Mouse (Mus musculus): ENCODE measurements around the gene Cfl1. TPM values are rescaled to one million over a fixed set of nuclear protein-coding genes. Genes with fewer than 3 reads are reported as not detected.
A peak's percentile ranks its signal among the peaks of the same experiment; 100 is the strongest.

Cfl1 gene
- polyA plus RNA-seq, 1 experiment from 2014 or later: 4,056 TPM

GRCm38 (mm10) chr19:5483386-5484359 is 6.6 kb upstream of the Cfl1 start:
- no peaks in the 10 kb centered on the region for H3K27me3 ChIP-seq (ENCODE audit: control insufficient read depth, insufficient read depth, low read length)
- no peak overlapping the region for H3K4me2 ChIP-seq (replicated peaks; ENCODE audit: low read depth, low read length)
- no peak overlapping the region for H3K4me3 ChIP-seq (ENCODE audit: low read depth, low read length)
- no peaks in the 10 kb centered on the region for H3K9me3 ChIP-seq (ENCODE audit: control insufficient read depth, low read length)
- 0 out of 2 replicates have a peak, but pooled peaks cover 5% of the 10 kb centered on the region for H3K36me3 ChIP-seq (ENCODE audit: control insufficient read depth, insufficient read depth, low read length)
- ATAC-seq (ENCODE audit: low FRiP score): no peak
- 93% methylated on average over 19 of the region's 19 CpGs for WGBS
- DNase-seq (ENCODE audit: low spot score): no peak
- no peak overlapping the region for H3K9ac ChIP-seq (ENCODE audit: low read depth, low read length)
- no peak overlapping the region for H3K27ac ChIP-seq (ENCODE audit: low read depth, low read length)
- H3K4me1 ChIP-seq (replicated peaks; ENCODE audit: control insufficient read depth, insufficient read depth, low read length): peaks cover 6% of the 10 kb centered on the region; the same call in 1 of the 2 replicates

DNA sequence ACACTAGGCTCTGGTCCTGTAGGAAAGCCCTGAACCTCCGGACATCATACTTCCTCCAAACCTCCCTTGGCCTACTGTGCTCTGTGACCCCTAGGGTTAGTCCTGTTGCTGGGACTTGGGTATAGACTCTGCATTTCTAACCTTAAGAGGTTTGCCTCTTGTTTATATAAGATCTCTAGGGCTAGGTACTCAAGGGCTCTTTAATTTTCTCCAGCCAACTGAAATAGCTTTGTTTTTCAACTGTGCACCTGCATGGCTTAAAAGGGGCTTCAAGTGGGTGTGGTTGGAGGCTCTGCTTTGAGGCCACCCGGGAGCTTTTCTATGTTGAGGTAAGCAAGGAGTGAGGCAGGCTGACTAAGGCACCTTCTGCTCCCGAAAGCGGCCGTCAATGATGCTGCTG is 5.8 kb upstream of the Cfl1 start:
- Histone ChIP-seq H3K4me1 (replicated peaks; ENCODE audit: control insufficient read depth, insufficient read depth, low read length) (peaks cover 6% of the 10 kb centered on the region; the same call in 1 of the 2 replicates), H3K27me3 (ENCODE audit: control insufficient read depth, insufficient read depth, low read length) (no peaks in the 10 kb centered on the region), H3K4me3 (ENCODE audit: low read depth, low read length) (no peak overlapping the region), H3K9ac (ENCODE audit: low read depth, low read length) (no peak overlapping the region), H3K36me3 (ENCODE audit: control insufficient read depth, insufficient read depth, low read length) (0 out of 2 replicates have a peak, but pooled peaks cover 5% of the 10 kb centered on the region), H3K27ac (ENCODE audit: low read depth, low read length) (no peak overlapping the region), H3K9me3 (ENCODE audit: control insufficient read depth, low read length) (no peaks in the 10 kb centered on the region), H3K4me2 (replicated peaks; ENCODE audit: low read depth, low read length) (no peak overlapping the region)
- no peak for DNase-seq (ENCODE audit: low spot score)
- ATAC-seq (ENCODE audit: low FRiP score): no peak
- WGBS: 93% methylated on average over 5 of the region's 5 CpGs

GRCm38 (mm10) chr19:5485371-5485770 is 4.9 kb upstream of the Cfl1 start:
- Histone ChIP-seq H3K36me3 (ENCODE audit: control insufficient read depth, insufficient read depth, low read length) (0 out of 2 replicates have a peak, but pooled peaks cover 5% of the 10 kb centered on the region), H3K9me3 (ENCODE audit: control insufficient read depth, low read length) (no peaks in the 10 kb centered on the region), H3K4me3 (ENCODE audit: low read depth, low read length) (no peak overlapping the region), H3K4me2 (replicated peaks; ENCODE audit: low read depth, low read length) (no peak overlapping the region), H3K4me1 (replicated peaks; ENCODE audit: control insufficient read depth, insufficient read depth, low read length) (peaks cover 6% of the 10 kb centered on the region; the same call in 1 of the 2 replicates), H3K9ac (ENCODE audit: low read depth, low read length) (no peak overlapping the region), H3K27ac (ENCODE audit: low read depth, low read length) (no peak overlapping the region), H3K27me3 (ENCODE audit: control insufficient read depth, insufficient read depth, low read length) (no peaks in the 10 kb centered on the region)
- ATAC-seq (ENCODE audit: low FRiP score) (no peak), DNase-seq (ENCODE audit: low spot score) (no peak)
- 98% methylated on average over 8 of the region's 8 CpGs for WGBS

DNA sequence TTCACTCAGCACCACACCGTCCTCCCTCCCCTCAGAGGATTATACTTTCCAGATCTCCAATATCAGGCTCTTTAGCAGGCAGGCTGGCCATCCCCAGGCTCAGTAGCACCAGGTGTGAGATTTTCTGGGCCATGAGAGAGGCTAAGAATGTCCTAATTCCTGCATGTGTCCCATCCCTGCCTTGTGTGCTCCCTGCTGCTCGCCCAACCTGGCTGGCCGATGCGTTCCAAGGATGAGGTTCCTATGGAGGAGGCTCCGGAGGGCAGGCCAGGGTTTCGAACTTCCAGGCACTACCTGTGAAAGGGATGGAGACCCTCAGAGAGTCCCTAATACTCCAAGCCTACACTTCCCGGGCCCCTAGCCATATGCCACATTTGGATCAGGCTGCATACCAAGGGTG is 4.4 kb upstream of the Cfl1 start:
- Histone ChIP-seq H3K9me3 (ENCODE audit: control insufficient read depth, low read length) (no peaks in the 10 kb centered on the region), H3K27ac (ENCODE audit: low read depth, low read length) (no peak overlapping the region), H3K9ac (ENCODE audit: low read depth, low read length) (no peak overlapping the region), H3K4me3 (ENCODE audit: low read depth, low read length) (no peak overlapping the region), H3K36me3 (ENCODE audit: control insufficient read depth, insufficient read depth, low read length) (0 out of 2 replicates have a peak, but pooled peaks cover 5% of the 10 kb centered on the region), H3K27me3 (ENCODE audit: control insufficient read depth, insufficient read depth, low read length) (no peaks in the 10 kb centered on the region), H3K4me2 (replicated peaks; ENCODE audit: low read depth, low read length) (no peak overlapping the region), H3K4me1 (replicated peaks; ENCODE audit: control insufficient read depth, insufficient read depth, low read length) (peaks cover 6% of the 10 kb centered on the region; the same call in 1 of the 2 replicates)
- ATAC-seq (ENCODE audit: low FRiP score) (no peak), DNase-seq (ENCODE audit: low spot score) (no peak)
- WGBS: 92% methylated on average over 7 of the region's 7 CpGs

- WGBS: 89% methylated on average over 8 of the region's 8 CpGs
- Histone ChIP-seq H3K4me2 (replicated peaks; ENCODE audit: low read depth, low read length) (no peak overlapping the region), H3K36me3 (ENCODE audit: control insufficient read depth, insufficient read depth, low read length) (0 out of 2 replicates have a peak, but pooled peaks cover 5% of the 10 kb centered on the region), H3K27ac (ENCODE audit: low read depth, low read length) (no peak overlapping the region), H3K27me3 (ENCODE audit: control insufficient read depth, insufficient read depth, low read length) (no peaks in the 10 kb centered on the region), H3K4me3 (ENCODE audit: low read depth, low read length) (no peak overlapping the region), H3K4me1 (replicated peaks; ENCODE audit: control insufficient read depth, insufficient read depth, low read length) (peaks cover 6% of the 10 kb centered on the region; the same call in 1 of the 2 replicates), H3K9me3 (ENCODE audit: control insufficient read depth, low read length) (no peaks in the 10 kb centered on the region), H3K9ac (ENCODE audit: low read depth, low read length) (no peak overlapping the region)
- no peak for ATAC-seq (ENCODE audit: low FRiP score)
- no peak for DNase-seq (ENCODE audit: low spot score)
These were observed 4.0 kb upstream of the Cfl1 start for GRCm38 (mm10) chr19:5486286-5486685.

DNA sequence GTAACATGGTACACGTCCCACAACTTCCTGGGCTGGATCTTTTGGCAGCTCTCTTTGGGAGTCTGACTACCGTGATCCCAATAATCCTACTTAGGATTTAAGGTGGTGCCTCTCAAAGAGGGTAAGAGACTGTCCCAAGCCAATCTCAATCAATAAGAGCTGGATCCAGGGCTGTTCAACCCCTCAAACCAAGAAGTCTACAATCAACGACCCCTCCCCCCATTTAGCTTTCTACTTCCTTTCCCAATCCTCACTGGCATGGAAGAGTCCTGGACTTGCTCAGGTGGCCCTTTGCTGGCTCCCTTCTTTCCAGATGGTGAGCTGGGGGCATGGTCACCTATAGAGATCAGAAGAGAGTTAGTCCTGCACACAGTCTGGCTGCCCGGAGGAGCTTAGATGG is 3.5 kb upstream of the Cfl1 start:
- no peak overlapping the region for H3K4me2 ChIP-seq (replicated peaks; ENCODE audit: low read depth, low read length)
- no peaks in the 10 kb centered on the region for H3K27me3 ChIP-seq (ENCODE audit: control insufficient read depth, insufficient read depth, low read length)

GRCm38 (mm10) chr19:5487768-5488550 is 2.3 kb upstream of the Cfl1 start, which contains the start of gene Mus81:
Mus81 (minus strand) TSS chr19:5488402.
- Histone ChIP-seq H3K4me1 (replicated peaks; ENCODE audit: control insufficient read depth, insufficient read depth, low read length) (peaks cover 8% of the 10 kb centered on the region), H3K4me2 (replicated peaks; ENCODE audit: low read depth, low read length) (peak within 1 kb of the TSS; percentile 71)
- ATAC-seq (ENCODE audit: low FRiP score): peak; percentile 56

More for the DNA sequence above, 3.5 kb upstream of the Cfl1 start:
- 92% methylated on average over 4 of the region's 4 CpGs for WGBS
- DNase-seq (ENCODE audit: low spot score): no peak
- Histone ChIP-seq H3K4me3 (ENCODE audit: low read depth, low read length) (no peak overlapping the region; the same call in 1 of the 2 replicates), H3K36me3 (ENCODE audit: control insufficient read depth, insufficient read depth, low read length) (0 out of 2 replicates have a peak, but pooled peaks cover 5% of the 10 kb centered on the region), H3K4me1 (replicated peaks; ENCODE audit: control insufficient read depth, insufficient read depth, low read length) (peaks cover 6% of the 10 kb centered on the region), H3K9ac (ENCODE audit: low read depth, low read length) (no peak overlapping the region; the same call in 1 of the 2 replicates), H3K9me3 (ENCODE audit: control insufficient read depth, low read length) (no peaks in the 10 kb centered on the region), H3K27ac (ENCODE audit: low read depth, low read length) (no peak overlapping the region)
- no peak for ATAC-seq (ENCODE audit: low FRiP score)

DNA sequence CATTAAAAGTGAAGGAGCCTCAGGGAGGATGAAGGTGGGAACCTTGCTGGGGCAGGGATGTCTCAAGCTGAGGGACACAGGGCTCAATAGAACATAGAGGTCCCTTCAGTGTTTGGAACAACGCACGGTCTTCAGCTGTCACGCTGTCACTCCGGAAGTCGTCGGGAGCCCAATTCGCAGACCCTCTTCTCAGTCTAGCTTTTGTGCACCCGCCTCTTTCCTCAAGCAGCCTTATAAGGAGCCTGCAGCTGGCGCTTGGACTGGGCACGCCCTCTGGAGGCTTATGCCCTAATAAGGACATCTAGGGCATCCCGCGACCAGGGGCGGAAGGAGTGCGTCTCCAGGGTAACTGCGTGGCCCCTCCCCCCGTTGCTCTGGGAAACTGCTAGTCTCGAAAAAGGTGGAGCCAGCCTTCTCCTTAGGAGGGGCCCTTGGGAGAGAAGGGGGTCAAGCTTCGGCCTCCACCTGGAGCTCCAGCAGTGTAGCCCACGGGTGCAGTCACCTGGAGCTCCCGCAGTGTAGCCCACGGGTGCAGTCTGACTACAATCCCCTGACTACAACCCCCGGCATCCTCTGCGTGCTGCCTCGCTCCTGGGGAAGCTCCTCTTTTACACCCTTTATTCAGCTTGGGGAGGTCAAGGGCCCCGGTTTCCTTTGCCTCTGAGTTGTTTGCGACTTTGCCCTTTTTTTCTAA is 1.2 kb upstream of the Cfl1 start:
- Histone ChIP-seq H3K4me3 (ENCODE audit: low read depth, low read length) (peak overlapping the region; percentile 53), H3K9ac (ENCODE audit: low read depth, low read length) (peak overlapping the region; percentile 51), H3K36me3 (ENCODE audit: control insufficient read depth, insufficient read depth, low read length) (peaks cover 10% of the 10 kb centered on the region; the same call in 1 of the 2 replicates), H3K9me3 (ENCODE audit: control insufficient read depth, low read length) (no peaks in the 10 kb centered on the region), H3K4me1 (replicated peaks; ENCODE audit: control insufficient read depth, insufficient read depth, low read length) (peaks cover 8% of the 10 kb centered on the region), H3K27me3 (ENCODE audit: control insufficient read depth, insufficient read depth, low read length) (no peaks in the 10 kb centered on the region), H3K27ac (ENCODE audit: low read depth, low read length) (peak overlapping the region; percentile 98), H3K4me2 (replicated peaks; ENCODE audit: low read depth, low read length) (peak overlapping the region; percentile 71)
- DNase-seq (ENCODE audit: low spot score) (peak; percentile 98), ATAC-seq (ENCODE audit: low FRiP score) (peak; percentile 83)
- under 1% methylated on average over 26 of the region's 26 CpGs for WGBS

More at GRCm38 (mm10) chr19:5487768-5488550, 2.3 kb upstream of the Cfl1 start, which contains the start of gene Mus81:
- Histone ChIP-seq H3K9ac (ENCODE audit: low read depth, low read length) (peak within 1 kb of the TSS; percentile 61), H3K4me3 (ENCODE audit: low read depth, low read length) (peak within 1 kb of the TSS; percentile 53), H3K27ac (ENCODE audit: low read depth, low read length) (peak within 1 kb of the TSS; percentile 98), H3K9me3 (ENCODE audit: control insufficient read depth, low read length) (no peaks in the 10 kb centered on the region), H3K36me3 (ENCODE audit: control insufficient read depth, insufficient read depth, low read length) (peaks cover 10% of the 10 kb centered on the region; the same call in 1 of the 2 replicates), H3K27me3 (ENCODE audit: control insufficient read depth, insufficient read depth, low read length) (no peaks in the 10 kb centered on the region)
- peak; percentile 96 for DNase-seq (ENCODE audit: low spot score)
- WGBS: under 1% methylated on average over 39 of the region's 39 CpGs

Measured in hindbrain, embryonic 11.5 days (tissue).